Mouse (Mus musculus) heart, adult 18-20 months (tissue): ENCODE data around the gene Sord. TPM values are rescaled to one million over a fixed set of nuclear protein-coding genes. Genes with fewer than 3 reads are reported as not detected.

Experiments used
- DNase-seq, 2 experiments: peaks; one replicate each; pipeline ENCODE4 v3.0.0; 2021 to 2022; ENCODE audit warnings: mixed read lengths in 1 of 2
- total RNA-seq, 2 experiments: library from RNA; stranded (reverse); gene quantifications; 2 replicates each; pipeline ENCODE4 v1.2.3; 2021

Gene Sord
- total RNA-seq, 2 experiments from 2014 or later: 206 to 214 TPM

- DNase-seq: peak; percentile 11 to 14
Observed at GRCm38 (mm10) chr2:122237891-122238470, 3.4 kb downstream of the Sord start.

- DNase-seq: no peak
Observed at GRCm38 (mm10) chr2:122240735-122241134, 6.2 kb downstream of the Sord start.

GRCm38 (mm10) chr2:122241226-122241625 lies 6.7 kb downstream of the Sord start:
- no peak for DNase-seq

DNA sequence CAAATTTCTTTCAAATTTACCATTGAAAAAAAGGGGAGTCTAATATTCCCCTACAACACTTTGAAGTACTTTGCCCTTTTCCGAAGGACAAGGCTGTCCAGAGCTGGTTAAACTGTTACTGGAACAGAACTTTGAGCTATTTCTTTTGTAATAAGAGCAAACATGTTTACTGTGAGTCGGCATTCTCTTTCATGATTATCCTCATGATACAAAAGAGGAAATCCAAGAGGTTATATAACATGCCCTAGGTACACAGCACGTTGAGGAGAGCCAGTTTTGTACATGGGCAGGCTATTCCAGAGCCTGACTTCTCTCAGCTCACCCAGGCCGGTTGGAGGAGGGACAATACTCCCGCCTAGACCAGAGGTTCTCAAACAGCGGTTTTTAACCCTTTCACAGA lies 7.4 kb downstream of the Sord start:
- no peak for DNase-seq

GRCm38 (mm10) chr2:122243671-122244131 lies 9.2 kb downstream of the Sord start:
- peak; percentile 78 to 90 for DNase-seq

DNA sequence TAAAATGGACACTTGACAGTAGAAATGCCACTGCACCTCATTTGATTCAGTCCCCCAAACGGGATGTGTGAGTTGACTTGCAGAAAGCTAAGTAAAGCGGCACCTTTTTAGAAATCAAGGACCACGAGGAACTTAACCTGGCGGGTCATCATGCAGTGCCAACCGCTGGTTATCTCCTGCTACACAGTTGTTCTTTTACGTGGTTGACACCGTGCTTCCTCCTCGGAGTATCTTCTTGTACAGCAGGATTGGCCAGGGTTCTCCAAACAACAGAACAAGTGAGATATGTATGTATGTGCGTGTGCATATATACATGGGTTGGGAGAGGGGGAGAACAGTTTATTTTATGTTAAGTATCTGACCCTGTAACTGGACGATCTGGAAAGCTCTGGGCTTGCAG lies 13.2 kb downstream of the Sord start:
- DNase-seq: no peak

DNA sequence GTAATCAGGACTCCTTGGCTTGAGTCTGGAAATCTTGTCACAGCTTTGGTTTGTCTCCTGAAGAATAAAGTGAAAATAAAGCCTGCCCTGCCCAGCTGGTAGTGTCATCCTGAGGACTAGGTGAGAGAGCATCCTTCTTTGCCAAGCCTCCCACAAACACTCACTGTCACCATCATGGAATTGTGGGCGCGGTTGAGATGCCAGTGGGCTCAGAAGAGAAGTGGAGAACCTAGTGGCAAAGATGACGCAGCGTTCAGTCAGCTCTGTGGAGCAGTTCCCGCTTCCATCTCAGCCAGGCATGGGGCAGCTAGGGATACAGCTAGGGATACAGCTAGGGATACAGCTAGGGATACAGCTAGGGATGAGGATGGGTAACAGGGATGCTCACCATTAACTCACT lies 21.4 kb downstream of the Sord start:
- DNase-seq: no peak

- DNase-seq: no peak
Observed at GRCm38 (mm10) chr2:122260729-122261128, 26.2 kb downstream of the Sord start.

DNA sequence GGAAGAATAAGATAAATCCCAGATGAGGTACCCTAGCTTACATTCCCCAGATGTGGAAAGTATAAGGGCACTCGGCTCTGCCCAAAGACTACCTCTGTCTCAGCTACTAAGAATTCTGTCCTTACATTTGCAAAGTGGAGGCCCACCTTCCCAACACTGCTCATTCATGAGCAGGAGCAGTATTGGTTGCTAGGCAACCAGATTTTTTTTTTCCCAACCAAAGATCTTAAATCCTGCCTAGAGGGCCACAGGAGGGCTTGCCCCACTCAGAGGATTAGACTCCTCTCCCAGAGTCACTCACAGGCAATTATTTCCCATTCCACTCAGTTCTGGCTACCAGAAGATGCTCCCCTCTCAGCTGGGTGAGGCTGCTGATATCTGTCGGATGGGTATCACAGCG lies 30.1 kb downstream of the Sord start:
- DNase-seq: no peak

GRCm38 (mm10) chr2:122266407-122267193 lies 32.1 kb downstream of the Sord start:
- no peak for DNase-seq

GRCm38 (mm10) chr2:122278769-122279168 lies 44.2 kb downstream of the Sord start:
- no peak for DNase-seq

GRCm38 (mm10) chr2:122284091-122284490 lies 49.5 kb downstream of the Sord start:
- no peak for DNase-seq

DNA sequence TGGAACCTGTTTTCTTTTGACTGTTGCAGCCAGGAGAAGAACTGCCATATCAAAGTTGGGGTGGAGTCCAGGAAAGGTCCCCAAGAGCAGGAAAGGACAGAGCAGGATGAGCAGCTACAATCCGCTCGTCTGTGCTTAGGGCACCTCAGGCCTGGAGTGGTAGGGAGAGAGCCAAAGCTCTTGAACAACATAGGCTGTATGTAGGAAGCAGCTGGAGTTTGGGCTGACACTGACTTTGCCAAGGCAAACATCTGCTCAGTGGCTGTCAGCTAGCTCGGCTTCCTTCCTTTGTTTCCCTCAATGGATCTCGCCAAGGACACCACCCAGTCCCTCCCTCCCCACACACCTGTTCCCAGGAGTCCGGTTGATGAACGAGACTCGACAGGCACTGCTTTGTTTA lies 51.6 kb downstream of the Sord start:
- peak; percentile 24 to 67 for DNase-seq

GRCm38 (mm10) chr2:122294916-122295315 lies 60.4 kb downstream of the Sord start:
- no peak for DNase-seq

- peak in 1 of 2 experiments; percentile 12 for DNase-seq
Observed at GRCm38 (mm10) chr2:122297271-122298095, 62.9 kb downstream of the Sord start.

GRCm38 (mm10) chr2:122298096-122298499 lies 63.5 kb downstream of the Sord start, which contains the start of gene Duox2:
Gene Duox2, minus strand, starts transcription at chr2:122298449.
- DNase-seq: no peak

GRCm38 (mm10) chr2:122298596-122299490 lies 64.3 kb downstream of the Sord start, which contains the start of gene Duoxa2:
Gene Duoxa2, plus strand, starts transcription at chr2:122298900.
- DNase-seq: peak in 1 of 2 experiments; percentile 32

- no peak for DNase-seq
Observed at GRCm38 (mm10) chr2:122299911-122300655, 65.5 kb downstream of the Sord start.

DNA sequence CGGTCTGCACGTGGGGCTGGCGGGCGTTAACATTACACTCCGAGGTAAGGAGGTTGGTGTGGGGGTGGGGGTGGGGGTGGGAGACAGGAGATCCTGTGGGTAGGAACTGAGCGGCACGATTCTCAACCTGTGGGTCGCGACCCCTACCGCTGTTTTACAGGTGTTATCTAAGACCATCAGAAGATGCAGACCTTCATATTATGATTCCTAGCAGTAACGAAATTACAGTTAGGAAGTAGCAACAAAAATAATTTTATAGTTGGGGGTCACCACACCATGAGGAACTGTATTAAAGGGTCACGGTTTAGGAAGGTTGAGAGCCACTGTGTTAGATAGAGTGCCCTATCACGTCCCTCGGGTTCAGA lies 66.1 kb downstream of the Sord start:
- no peak for DNase-seq

- DNase-seq: peak in 1 of 2 experiments; percentile 35
Observed at GRCm38 (mm10) chr2:122301081-122301920, 66.8 kb downstream of the Sord start.
